Mouse (Mus musculus) limb, embryonic 11.5 days (tissue): ENCODE data around the gene Epha4. TPM values are rescaled to one million over a fixed set of nuclear protein-coding genes. Genes with fewer than 3 reads are reported as not detected.

Experiments used
- ATAC-seq: fragments of 200-750 bp; cut with Nextera tagmentation; 2 replicates; pipeline ENCODE4 v1.8.0; 2017; ENCODE audit warnings: low read depth; ENCODE audit not compliant: insufficient number of reproducible peaks, low FRiP score, low TSS enrichment
- DNase-seq: peaks from one replicate; pipeline ENCODE4 v3.0.0-alpha.2; 2015; ENCODE audit warnings: low spot score
- H3K27ac ChIP-seq: fragments of 300-500 bp; sonication (generic); replicated peaks from 2 replicates; pipeline ENCODE4 v1.5.1; 2014; ENCODE audit warnings: low read depth, mild to moderate bottlenecking, low read length
- H3K27me3 ChIP-seq: fragments of 300-500 bp; sonication (generic); 2 replicates; pipeline ENCODE4 v1.6.1; 2014; ENCODE audit warnings: mild to moderate bottlenecking, low read length, mixed read lengths; ENCODE audit not compliant: control insufficient read depth, insufficient read depth
- H3K36me3 ChIP-seq: fragments of 300-500 bp; sonication (generic); 2 replicates; pipeline ENCODE4 v1.6.1; 2014; ENCODE audit warnings: mild to moderate bottlenecking, low read length, moderate library complexity, mixed read lengths; ENCODE audit not compliant: control insufficient read depth, insufficient read depth
- H3K4me1 ChIP-seq: fragments of 300-500 bp; sonication (generic); 2 replicates; pipeline ENCODE4 v1.6.1; 2014; ENCODE audit warnings: low read length, mixed read lengths; ENCODE audit not compliant: control insufficient read depth, insufficient read depth
- H3K4me2 ChIP-seq: fragments of 300-500 bp; sonication (generic); 2 replicates; pipeline ENCODE4 v1.6.1; 2014; ENCODE audit warnings: low read depth, mild to moderate bottlenecking, moderate library complexity; ENCODE audit not compliant: severe bottlenecking
- H3K4me3 ChIP-seq: fragments of 300-500 bp; sonication (generic); 2 replicates; pipeline ENCODE4 v1.5.1; 2014; ENCODE audit warnings: low read depth, low read length
- H3K9ac ChIP-seq: fragments of 300-500 bp; sonication (generic); 2 replicates; pipeline ENCODE4 v1.6.1; 2014; ENCODE audit warnings: mild to moderate bottlenecking, low read length
- H3K9me3 ChIP-seq: fragments of 300-500 bp; sonication (generic); 2 replicates; pipeline ENCODE4 v1.6.1; 2016; ENCODE audit warnings: low read length; ENCODE audit not compliant: control insufficient read depth
- WGBS: fragments of 180-500 bp; shearing (Covaris S2); extraction: QIAGEN DNeasy Blood & Tissue Kit; methylation state at CpG from one replicate; pipeline ENCODE4 v1.1.7; 2014; 5-methylcytosine and 5-hydroxymethylcytosine counted together
- polyA plus RNA-seq: library from polyadenylated mRNA; unstranded; fragments of >200 nt; fragmentation: Nextera tagmentation; extraction: Ambion mirVana; gene quantifications from 2 replicates; pipeline ENCODE4 v1.2.1, GENCODE M21; 2014

Epha4 gene
- polyA plus RNA-seq, 1 experiment from 2014 or later, result 41.9 TPM

GRCm38 (mm10) chr1:77450201-77450600, 64.7 kb downstream of the Epha4 start:
- 43% methylated on average over 3 of the region's 3 CpGs for WGBS
- Histone ChIP-seq H3K36me3 (no peaks in the 10 kb centered on the region), H3K4me3 (no peak overlapping the region), H3K4me2 (no peak overlapping the region), H3K9me3 (no peaks in the 10 kb centered on the region), H3K27me3 (no peaks in the 10 kb centered on the region), H3K9ac (no peak overlapping the region), H3K4me1 (0 out of 2 replicates have a peak, but pooled peaks cover 5% of the 10 kb centered on the region), H3K27ac (no peak overlapping the region)
- ATAC-seq, result no peak
- no peak for DNase-seq

GRCm38 (mm10) chr1:77447061-77447614, 67.8 kb downstream of the Epha4 start:
- Histone ChIP-seq H3K9me3 (no peaks in the 10 kb centered on the region), H3K4me3 (no peak overlapping the region), H3K27me3 (no peaks in the 10 kb centered on the region), H3K4me1 (0 out of 2 replicates have a peak, but pooled peaks cover 5% of the 10 kb centered on the region), H3K36me3 (peaks cover 2% of the 10 kb centered on the region; the same call in 1 of the 2 replicates), H3K9ac (no peak overlapping the region), H3K4me2 (no peak overlapping the region), H3K27ac (no peak overlapping the region)
- DNase-seq, result no peak
- WGBS, result 68% methylated on average over 1 of the region's 1 CpGs
- no peak for ATAC-seq

GRCm38 (mm10) chr1:77446438-77446837, 68.5 kb downstream of the Epha4 start:
- Histone ChIP-seq H3K4me1 (0 out of 2 replicates have a peak, but pooled peaks cover 5% of the 10 kb centered on the region), H3K9me3 (no peaks in the 10 kb centered on the region), H3K27me3 (no peaks in the 10 kb centered on the region), H3K4me2 (no peak overlapping the region), H3K9ac (no peak overlapping the region), H3K4me3 (no peak overlapping the region), H3K36me3 (peaks cover 2% of the 10 kb centered on the region; the same call in 1 of the 2 replicates), H3K27ac (no peak overlapping the region)
- ATAC-seq, result no peak
- WGBS, result 60% methylated on average over 12 of the region's 12 CpGs
- no peak for DNase-seq

DNA sequence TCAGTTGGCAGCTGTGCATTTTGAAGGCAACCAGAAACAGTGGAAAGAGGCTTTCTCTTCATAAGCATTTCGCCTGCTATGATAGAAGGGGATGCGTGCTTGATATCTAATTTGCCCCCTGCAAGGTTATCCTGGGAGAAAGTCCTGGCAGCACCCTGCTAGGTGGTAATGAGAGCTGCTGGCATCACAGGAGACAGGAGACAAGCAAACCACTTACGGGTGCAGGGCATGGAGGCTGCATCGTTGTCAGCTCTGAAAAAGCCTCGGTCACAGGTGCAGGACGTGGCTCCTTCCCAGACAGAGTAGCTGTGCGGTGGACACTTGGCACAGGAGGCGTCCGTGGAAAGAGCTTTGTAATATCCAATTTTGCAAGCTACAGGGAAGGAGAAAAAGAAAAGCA, 70.2 kb downstream of the Epha4 start:
- ATAC-seq (no peak), DNase-seq (no peak)
- no peaks in the 10 kb centered on the region for H3K27me3 ChIP-seq
- H3K4me2 ChIP-seq, result no peak overlapping the region
- WGBS, result 89% methylated on average over 9 of the region's 9 CpGs
- no peak overlapping the region for H3K9ac ChIP-seq
- H3K9me3 ChIP-seq, result no peaks in the 10 kb centered on the region
- 0 out of 2 replicates have a peak, but pooled peaks cover 8% of the 10 kb centered on the region for H3K4me1 ChIP-seq
- peaks cover 2% of the 10 kb centered on the region; the same call in 1 of the 2 replicates for H3K36me3 ChIP-seq
- no peak overlapping the region for H3K4me3 ChIP-seq
- H3K27ac ChIP-seq, result no peak overlapping the region

DNA sequence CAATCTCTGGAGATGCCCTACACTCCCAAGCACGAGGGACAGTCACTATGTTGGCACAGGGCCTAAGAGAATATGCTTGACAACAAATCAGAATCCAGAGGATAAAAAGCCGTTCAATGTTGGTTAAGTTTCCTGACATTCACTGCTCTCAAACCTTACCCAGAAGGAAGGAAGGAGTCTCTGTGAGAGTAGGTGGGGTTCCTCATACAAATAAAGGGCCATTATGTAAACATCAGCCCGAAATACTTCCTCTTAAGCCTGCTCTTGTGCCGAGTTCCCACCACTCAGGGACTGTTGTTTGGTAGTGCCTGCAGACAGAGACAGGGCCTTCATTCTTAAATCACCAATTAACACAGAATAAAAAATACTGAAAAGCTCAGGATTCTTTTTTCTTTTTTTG, 72.9 kb downstream of the Epha4 start:
- Histone ChIP-seq H3K4me3 (no peak overlapping the region), H3K36me3 (peaks cover 2% of the 10 kb centered on the region; the same call in 1 of the 2 replicates), H3K9ac (no peak overlapping the region), H3K27me3 (no peaks in the 10 kb centered on the region), H3K27ac (no peak overlapping the region), H3K4me1 (0 out of 2 replicates have a peak, but pooled peaks cover 6% of the 10 kb centered on the region), H3K9me3 (no peaks in the 10 kb centered on the region), H3K4me2 (no peak overlapping the region)
- 31% methylated on average over 4 of the region's 4 CpGs for WGBS
- ATAC-seq (no peak), DNase-seq (no peak)

DNA sequence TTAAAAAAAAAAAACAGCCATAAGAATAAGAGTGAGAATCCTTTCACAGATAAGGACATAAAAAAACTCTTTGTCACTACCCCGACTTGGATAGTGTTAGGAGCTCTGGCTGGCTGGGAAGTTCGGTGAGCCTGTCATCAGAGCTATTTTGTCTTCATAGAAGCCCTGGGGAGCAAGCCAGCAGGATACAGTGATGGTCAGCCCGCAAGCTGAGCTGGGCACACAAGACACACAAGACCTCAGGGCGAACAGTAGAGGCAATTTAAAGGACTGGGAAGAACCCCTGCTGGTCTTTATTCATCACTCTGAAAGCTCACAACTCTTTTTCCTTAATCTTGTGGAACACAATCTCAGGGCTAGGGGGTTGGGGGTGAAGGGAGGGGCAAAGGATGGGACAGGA, 73.5 kb downstream of the Epha4 start:
- Histone ChIP-seq H3K9me3 (no peaks in the 10 kb centered on the region), H3K4me1 (0 out of 2 replicates have a peak, but pooled peaks cover 3% of the 10 kb centered on the region), H3K27ac (no peak overlapping the region), H3K27me3 (no peaks in the 10 kb centered on the region), H3K4me3 (no peak overlapping the region), H3K36me3 (peaks cover 2% of the 10 kb centered on the region; the same call in 1 of the 2 replicates), H3K4me2 (no peak overlapping the region), H3K9ac (no peak overlapping the region)
- 31% methylated on average over 4 of the region's 4 CpGs for WGBS
- ATAC-seq, result no peak
- DNase-seq, result no peak

GRCm38 (mm10) chr1:77440512-77440911, 74.4 kb downstream of the Epha4 start:
- H3K27ac ChIP-seq, result no peak overlapping the region
- WGBS, result 24% methylated on average over 10 of the region's 10 CpGs
- no peak overlapping the region for H3K9ac ChIP-seq
- H3K36me3 ChIP-seq, result peaks cover 2% of the 10 kb centered on the region; the same call in 1 of the 2 replicates
- H3K4me3 ChIP-seq, result no peak overlapping the region
- H3K27me3 ChIP-seq, result no peaks in the 10 kb centered on the region
- ATAC-seq, result no peak
- DNase-seq, result no peak
- H3K4me2 ChIP-seq, result no peak overlapping the region
- H3K4me1 ChIP-seq, result 0 out of 2 replicates have a peak, but pooled peaks cover 3% of the 10 kb centered on the region
- no peaks in the 10 kb centered on the region for H3K9me3 ChIP-seq

GRCm38 (mm10) chr1:77439383-77440074, 75.4 kb downstream of the Epha4 start:
- no peak overlapping the region for H3K4me3 ChIP-seq
- H3K36me3 ChIP-seq, result peaks cover under 1% of the 10 kb centered on the region; the same call in 1 of the 2 replicates
- 0 out of 2 replicates have a peak, but pooled peaks cover 3% of the 10 kb centered on the region for H3K4me1 ChIP-seq
- H3K27me3 ChIP-seq, result no peaks in the 10 kb centered on the region
- H3K9ac ChIP-seq, result no peak overlapping the region
- no peaks in the 10 kb centered on the region for H3K9me3 ChIP-seq
- DNase-seq (no peak), ATAC-seq (no peak)
- H3K4me2 ChIP-seq, result no peak overlapping the region
- H3K27ac ChIP-seq, result no peak overlapping the region
- WGBS, result 86% methylated on average over 3 of the region's 3 CpGs
